Mouse (Mus musculus) fibroblast of lung, adult 2 months (primary cell): ENCODE results near the gene Piezo1.

Experiments used
- DNase-seq: peaks from one replicate; pipeline ENCODE4 v3.0.0-alpha.2; 2011; ENCODE audit warnings: low read depth

The Piezo1 gene

DNA sequence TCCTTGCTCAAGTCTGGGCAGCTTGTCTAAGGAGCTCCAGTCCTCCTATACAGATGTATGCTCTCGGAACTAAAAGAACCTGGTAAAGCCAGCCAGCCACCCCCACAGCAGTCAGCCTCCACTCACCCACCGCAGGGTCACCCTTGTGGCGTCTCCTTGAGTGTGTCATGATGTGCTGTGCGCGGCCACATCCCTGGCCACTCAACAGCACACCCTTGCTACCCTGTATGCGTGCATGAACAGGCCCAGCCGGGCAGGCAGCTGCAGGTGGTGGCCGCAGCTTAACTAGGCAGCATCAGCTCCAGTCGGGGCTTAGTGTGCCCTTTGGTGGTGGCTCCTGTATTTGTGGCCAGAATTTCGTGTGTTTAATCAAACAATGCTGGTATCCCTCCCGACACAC is 94.0 kb downstream of the Piezo1 start:
- DNase-seq, result no peak

DNA sequence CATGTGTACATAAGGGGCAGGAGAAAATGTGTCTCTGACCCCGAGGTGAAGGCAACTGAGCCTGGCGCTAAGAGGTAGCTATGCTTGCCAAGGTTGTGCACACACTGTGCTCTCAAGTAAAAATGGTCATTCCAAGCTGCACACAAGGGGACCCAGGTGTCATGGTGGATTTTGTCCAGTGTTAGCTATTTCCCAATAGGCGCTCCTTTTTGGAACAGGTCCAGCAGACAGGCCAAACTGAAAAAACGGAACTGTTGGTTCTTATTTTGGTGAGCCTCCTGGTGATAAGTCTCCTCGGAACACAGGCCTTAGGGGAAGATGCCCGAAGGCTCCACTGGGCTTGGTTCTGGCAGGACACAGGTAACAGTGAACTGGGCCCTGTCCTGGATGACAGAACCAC is 96.7 kb downstream of the Piezo1 start:
- DNase-seq, result no peak

DNA sequence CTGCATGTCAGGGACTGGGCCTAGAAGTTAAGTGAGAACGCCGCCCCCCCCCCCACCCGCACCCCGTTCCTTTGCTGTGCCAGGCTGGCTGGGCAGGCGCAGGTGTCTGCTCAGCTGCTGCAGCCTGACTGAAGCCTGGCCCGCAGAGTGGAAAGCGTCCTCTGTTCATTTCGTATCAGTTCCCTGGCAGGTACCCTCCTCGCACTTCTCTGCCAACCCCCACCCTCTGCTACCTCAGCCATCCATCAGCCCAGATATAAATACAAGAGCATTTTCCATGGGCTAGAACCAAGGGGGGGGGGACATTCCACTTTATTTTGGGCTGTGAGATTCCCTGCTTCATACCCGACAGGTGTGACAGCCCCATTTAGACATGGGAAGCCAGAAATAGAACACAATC is 99.0 kb downstream of the Piezo1 start:
- DNase-seq, result no peak

DNA sequence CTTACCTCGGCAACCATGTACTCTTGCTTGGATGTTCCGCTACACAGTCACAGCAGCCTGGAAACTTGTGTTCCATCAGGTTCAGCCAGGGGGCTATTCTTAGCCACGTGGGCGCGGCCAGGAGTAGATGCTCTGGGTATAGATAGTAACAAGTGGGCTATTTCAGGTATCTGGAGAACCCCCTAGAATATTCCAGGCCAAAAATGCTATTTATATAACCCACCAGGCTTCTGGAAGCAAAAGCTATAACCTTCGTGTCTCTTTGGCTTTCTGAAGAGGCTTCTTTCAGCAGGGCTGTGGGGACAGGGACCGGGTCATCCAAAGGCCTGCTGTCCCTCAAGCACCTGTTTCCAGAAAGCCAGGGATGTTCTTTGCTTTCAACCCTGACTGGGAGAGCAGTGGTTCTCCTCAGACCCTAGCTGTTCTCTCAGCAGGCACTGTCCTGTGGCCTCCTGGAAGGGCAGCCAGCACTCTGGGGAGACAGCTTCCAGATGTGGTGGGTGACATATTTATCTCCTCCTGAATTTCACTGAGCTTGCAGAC is 99.9 kb downstream of the Piezo1 start:
- no peak for DNase-seq

DNA sequence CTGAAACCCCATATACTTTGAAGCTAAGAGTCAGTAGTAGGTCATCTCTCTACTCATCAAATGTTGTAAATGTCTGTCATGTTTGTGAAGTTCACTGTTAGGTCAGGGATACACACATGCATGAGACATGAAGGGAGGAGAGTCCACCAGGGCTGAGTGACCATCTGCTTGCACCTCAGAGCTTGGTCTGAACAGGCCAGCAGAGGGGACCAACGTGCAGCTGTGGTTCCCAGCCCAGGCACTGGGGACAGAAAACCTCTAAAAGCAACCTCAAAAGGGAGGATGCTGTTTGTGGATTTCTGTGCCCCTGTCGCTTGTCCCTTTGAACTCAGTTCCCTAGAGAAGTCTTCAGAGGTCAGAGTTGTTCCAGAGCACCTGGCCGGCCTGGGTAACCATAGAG is 105.9 kb downstream of the Piezo1 start:
- DNase-seq, result no peak

DNA sequence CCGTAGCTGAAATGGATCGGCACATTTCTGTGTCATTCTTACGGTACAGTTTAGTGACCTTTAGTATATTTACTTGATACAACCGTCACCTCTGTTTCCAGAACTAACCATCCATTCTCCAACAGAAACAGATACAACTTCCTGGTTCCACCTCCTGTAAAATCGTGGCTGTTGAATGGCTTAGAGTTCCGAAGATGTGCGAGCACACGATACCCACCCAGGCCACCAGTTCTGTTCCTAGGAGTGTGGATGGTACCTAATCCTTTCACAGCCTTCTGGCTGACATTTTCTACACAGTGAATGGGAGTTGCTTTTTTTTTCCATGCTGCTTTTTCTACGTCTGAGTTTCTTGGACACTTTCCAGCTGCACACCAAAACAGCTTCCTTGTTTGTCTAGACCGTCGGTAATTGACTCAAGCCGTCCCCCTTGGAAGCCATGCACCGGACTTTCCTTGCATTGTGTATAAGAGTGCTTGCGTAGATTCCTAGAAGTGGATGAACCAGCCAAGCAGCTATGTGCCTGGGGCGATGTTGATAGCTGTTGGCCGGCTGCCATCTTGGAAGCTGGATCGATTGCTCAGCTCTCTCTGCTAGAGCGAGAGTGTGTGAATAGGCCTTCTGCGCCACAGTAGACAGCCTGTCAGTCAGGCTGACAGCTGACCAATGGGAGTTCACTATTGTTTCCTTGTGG is 106.9 kb downstream of the Piezo1 start:
- peak; percentile 78 for DNase-seq

DNA sequence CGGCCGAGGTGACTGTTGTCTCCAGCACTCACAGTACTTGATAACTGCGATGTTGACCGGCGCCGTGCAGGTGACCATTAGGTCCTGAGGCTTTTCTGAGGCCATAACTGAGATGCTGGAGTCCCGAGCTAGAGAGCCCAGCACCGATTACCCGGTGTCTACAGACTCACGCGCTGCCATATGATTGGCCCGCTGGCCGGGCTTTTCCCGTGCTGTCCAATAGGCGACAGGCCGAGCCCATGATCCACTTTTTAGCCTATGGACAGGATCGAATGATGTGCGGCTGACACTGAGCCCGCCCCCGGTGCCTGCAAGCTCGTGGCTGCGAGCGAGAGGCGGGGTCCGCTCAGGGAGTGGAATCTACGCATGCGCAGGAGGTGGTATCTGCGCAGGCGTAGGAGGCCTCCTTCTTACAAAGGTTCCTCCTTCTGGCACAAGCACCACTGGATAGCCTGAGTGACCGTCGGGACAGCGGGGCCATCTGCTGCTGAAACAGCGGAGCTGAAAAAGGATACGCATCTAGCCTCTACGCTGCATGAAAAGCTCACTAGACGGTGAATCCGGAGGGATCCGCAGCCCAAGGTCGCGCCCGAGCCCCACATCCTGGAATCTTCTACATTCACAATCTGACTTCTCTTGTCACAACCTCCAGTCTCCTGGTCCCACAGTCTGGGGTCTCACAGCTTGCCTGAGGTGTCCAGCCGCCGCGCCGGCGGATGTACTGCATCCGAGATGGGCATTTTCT is 107.7 kb downstream of the Piezo1 start, which contains the start of gene Mvd:
Mvd (minus strand) TSS at position 161 of the 745 bp plus-strand sequence.
- DNase-seq, result peak; percentile 100

DNA sequence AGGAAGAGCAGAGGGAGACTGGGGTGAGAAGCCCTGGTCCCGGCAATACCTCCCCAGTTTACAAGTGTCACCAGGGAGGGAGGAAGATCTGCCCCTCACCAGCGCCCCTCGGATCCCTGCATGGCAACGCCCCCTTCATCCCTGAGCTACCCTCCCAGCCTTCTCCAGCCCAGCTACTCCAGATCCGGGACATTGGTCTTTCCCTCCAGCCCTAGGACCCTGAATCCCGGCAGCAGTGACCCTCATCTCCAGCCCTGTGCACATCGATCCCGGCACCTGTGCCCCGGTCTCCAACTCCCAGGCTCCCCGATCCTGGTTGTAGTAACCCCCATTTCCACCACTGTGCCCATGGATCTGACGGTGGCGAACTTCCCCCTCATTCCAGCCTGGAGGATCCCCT is 108.3 kb downstream of the Piezo1 start:
- no peak for DNase-seq

DNA sequence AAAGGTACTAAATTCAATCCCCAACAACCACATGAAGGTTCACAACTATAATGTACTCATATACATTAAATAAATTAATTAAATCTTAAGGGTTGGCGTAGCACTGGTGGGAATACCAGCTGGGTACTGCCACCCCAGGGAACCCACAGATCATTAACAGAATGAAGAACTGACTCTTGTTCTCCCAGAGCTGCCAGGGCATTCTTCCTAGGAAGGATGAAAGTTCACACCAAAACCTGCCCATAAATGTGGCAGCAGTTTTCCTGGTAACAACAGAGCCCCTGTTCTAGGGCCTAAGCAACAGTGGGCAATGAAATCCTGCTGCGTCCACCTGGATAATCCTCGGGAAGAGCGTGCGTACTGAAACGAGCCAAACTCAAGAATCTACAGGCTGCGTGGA is 108.8 kb downstream of the Piezo1 start:
- no peak for DNase-seq

DNA sequence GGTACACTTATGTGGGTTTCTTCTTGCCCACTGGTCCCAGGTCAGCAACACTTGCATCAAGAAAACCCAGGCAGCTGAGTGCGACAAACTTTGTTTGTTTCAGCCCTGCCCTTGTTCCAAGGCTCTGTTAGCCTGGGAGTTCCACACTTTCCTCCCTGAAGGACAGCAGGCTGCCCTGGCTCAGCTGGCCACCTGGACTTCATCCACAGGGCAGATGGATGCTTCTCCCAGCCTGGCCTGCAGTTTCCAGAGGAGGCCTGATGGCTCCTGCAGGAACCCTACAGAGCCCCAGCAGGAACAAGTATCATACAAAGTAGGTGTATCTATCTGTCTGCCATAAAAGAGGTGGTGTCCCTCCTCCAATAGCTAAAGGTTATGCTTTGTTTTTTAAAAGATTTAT is 109.8 kb downstream of the Piezo1 start:
- DNase-seq, result no peak

DNA sequence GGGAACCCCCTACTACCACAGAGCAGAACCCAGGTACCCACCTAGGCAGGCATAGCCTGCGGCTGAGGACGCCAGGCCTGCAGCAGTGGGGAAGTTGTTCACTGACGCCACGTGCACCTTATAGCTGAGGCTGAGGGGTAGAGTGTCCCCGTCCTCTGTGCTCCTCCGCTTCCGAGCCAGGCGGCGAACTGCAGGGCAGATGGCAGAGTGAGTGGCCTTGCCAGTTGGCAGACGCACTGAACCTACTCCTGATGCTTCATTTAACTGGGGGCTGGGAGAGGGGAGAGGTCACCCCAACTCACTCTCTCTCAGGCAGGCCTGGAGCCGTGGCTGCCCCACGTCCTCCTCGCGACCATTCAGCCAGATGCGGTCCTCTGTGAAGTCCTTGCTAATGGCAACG is 111.8 kb downstream of the Piezo1 start:
- no peak for DNase-seq

DNA sequence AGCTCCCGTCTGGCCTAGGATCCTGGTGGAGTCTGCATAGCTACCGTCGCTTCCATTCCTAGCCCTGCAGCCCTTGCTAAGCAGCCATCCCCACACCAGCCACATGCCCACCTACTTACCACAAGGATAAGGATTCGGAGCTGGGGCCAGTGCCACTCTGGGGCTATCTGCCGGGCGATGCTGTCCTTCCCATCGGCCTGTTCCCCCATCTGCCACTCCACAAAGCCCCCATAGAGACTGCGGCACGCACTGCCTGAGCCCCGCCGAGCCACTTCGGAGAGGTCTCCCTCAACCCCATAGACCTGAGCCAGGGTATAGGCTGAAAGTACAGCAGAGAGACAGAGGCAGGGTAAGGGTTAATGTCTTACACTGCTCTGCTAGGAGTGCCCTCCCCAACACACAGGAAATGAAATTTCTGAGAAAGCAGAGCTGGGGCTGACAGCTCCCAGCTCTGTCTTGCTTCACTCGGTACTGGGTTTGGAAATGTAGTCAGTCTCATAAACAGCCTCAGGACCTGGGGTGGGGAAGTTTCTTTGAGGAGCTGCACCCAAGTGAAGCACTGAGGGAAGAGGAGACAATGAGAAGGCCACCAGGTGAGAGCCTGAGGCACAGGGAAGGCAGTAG is 113.3 kb downstream of the Piezo1 start:
- no peak for DNase-seq

DNA sequence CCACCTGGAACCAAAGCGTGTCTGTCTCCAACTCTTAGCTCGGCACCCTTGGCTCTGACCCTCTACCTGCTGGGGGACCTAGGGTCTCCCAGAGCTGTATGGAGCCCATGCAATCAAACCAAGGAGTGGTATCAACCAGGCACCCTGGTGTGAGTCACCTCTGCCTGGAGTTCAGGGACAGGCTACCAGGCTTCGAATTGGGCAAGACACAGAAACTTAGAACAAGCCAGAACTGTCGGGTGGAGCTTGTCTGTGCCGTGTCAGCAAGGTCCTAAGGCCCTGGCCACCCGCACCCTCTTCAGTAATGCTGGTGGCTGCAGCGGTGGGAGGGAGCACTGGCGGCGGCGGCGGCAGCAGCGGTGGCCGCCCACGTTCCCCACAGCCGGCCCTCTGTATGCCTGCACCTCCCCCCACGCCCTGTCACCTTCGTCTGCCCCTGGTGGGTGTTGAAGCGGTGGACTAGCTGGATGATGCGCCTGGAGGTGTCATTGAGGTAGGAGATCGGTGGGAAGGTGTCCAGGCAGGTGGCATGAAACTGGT is 114.5 kb downstream of the Piezo1 start:
- DNase-seq, result no peak

DNA sequence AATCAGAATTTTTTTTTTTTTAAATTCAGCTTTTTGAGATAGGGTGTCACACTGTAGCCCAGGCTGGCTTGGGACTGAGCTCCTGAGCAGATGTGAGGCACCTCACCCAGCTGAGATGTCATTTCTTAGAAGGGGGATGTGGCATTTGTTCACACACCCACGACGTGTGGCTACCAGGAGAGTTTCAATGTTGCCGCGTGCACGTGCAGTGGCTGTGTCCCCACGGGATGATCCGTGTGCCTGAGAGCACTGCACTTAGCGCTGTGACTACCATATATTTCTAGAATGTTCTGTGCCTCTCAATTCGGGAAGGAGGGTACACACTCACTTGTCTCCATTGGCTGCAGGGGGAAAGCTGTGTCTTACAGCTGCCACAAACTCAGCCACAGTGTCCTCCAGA is 115.0 kb downstream of the Piezo1 start:
- no peak for DNase-seq

DNA sequence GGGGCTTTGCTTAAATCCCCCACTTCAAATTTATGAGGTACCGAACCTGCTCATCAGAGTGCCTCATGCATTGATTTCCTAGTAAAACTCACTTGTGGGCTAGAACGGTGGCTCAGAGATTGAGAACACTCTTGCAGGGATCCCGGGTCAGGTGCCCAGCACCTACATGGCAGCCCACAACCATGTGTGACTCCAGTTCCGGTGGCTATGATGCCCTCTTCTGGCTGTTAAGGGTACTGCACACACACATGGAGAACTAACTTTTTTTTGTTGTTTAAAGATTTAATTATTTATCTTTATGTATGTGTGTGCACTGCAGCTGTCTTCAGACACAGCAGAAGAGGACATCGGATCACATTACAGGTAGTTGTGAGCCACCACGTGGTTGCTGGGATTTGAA is 115.8 kb downstream of the Piezo1 start:
- DNase-seq, result no peak

DNA sequence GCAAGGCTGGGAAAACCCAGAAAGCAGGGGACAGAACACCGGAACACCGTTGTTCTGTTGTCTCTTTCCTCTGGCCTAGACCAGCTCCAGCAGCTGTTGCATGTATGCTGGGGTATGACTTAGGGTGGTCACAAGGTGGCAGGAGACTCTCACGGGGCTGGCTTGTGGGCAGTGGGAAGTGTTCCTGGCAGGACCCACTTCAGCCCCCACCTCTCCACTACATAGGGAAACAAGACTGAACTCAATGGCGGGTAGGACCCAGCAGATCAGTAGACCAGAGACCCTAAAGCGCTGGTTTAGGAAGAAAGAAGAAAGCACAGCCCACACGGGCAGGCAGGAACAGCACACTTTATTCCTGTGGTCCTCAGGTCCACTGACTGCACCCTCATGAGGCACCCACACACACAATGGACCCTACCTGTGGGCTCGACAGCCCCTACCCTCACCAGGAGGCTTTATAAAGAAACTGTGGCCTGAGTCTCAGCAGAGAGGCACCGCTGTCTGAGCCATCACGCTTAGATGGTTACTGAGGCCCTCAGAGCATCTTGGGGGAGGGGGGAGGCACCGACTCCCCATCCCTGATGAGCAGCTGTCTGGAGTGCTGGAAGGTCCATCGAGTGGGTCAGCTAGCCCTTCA is 117.7 kb downstream of the Piezo1 start:
- no peak for DNase-seq

DNA sequence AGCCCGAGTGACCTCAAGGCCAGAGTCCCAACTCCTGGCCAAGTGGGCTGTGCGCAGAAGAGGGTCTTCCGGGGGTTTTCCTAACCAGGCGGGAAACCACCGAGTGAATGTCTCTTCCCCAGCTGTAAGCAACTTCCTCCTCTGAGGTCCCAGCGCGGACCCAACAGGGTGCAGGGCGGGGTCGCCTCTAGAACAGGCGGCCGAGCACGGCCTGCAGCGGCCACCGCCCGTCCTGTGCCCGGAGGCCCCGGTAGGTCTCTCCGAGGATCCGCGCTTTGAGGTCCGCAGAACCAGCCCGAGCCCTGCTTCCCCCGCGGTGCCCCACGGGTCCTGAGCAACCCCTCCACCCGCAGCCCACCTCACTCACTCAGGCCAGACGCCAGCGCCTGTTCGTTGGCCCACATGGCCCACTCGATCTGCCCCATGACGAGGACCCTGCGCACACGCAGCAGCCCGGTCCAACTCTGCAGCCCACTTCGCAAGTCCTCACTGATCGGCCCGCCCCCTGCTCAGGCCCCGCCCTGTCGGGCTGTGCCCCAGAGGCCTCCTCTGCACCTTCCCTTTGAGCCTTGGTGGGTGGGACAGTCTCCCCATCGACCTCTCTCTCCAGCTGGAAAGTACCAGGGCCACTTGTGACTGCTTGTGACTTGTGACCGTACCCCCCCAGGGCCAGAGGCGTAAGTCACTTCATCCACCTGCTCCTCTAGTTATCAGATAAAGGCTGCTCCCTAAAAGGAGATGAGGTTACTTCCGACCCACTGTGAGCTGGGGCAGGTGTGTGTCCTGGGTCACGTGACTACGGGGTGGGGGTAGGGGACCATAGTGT is 118.5 kb downstream of the Piezo1 start, which contains the start of gene Cyba:
Cyba (minus strand) TSS at position 488 of the 826 bp plus-strand sequence.
- peak; percentile 28 for DNase-seq
